Mouse (Mus musculus) MEL (cell line): ENCODE results near the gene Rdh16f1. TPM values are rescaled to one million over a fixed set of nuclear protein-coding genes. Genes with fewer than 3 reads are reported as not detected.

Experiments used
- DNase-seq: peaks from one replicate; pipeline ENCODE4 v3.0.0; 2011; ENCODE audit warnings: low read depth, low spot score
- H3K27ac ChIP-seq: 2 replicates; pipeline ENCODE4 v1.5.1; 2012; ENCODE audit warnings: low read depth, mild to moderate bottlenecking, control low read depth, low read length, moderate library complexity; ENCODE audit not compliant: control insufficient read depth
- H3K27me3 ChIP-seq, 2 experiments: fragments of 150-350 bp in 1 of 2; sonication (generic) in 1 of 2; 2 replicates each; pipeline ENCODE4 v1.6.1; 2012; ENCODE audit warnings: low read length in 2 of 2, mild to moderate bottlenecking in 2 of 2, improper control_type of control experiment in 1 of 2, moderate library complexity in 1 of 2; ENCODE audit not compliant: insufficient read depth in 2 of 2, control insufficient read depth in 1 of 2
- H3K36me3 ChIP-seq, 2 experiments: 2 replicates each; pipeline ENCODE4 v1.6.1; 2012 to 2014; ENCODE audit warnings: low read length in 2 of 2, improper control_type of control experiment in 1 of 2, inconsistent platforms in 1 of 2, mild to moderate bottlenecking in 1 of 2; ENCODE audit not compliant: insufficient read depth in 2 of 2, control insufficient read depth in 1 of 2
- H3K4me1 ChIP-seq, 2 experiments: fragments of 150-350 bp in 1 of 2; sonication (generic) in 1 of 2; 2 replicates each; pipeline ENCODE4 v1.6.1; 2012; ENCODE audit warnings: low read length in 2 of 2, improper control_type of control experiment in 1 of 2, mild to moderate bottlenecking in 1 of 2; ENCODE audit not compliant: insufficient read depth in 2 of 2, control insufficient read depth in 1 of 2
- H3K4me3 ChIP-seq, 2 experiments: fragments of 150-350 bp in 1 of 2; sonication (generic) in 1 of 2; 2 replicates each; pipeline ENCODE4 v1.5.1; 2012; ENCODE audit warnings: low read depth in 2 of 2, low read length in 2 of 2, mild to moderate bottlenecking in 2 of 2, moderate library complexity in 2 of 2, control low read depth in 1 of 2, improper control_type of control experiment in 1 of 2; ENCODE audit not compliant: control insufficient read depth in 1 of 2, insufficient read depth in 1 of 2
- H3K79me2 ChIP-seq: 2 replicates; pipeline ENCODE4 v1.6.1; 2012; ENCODE audit warnings: mild to moderate bottlenecking, low read length, moderate library complexity; ENCODE audit not compliant: control insufficient read depth, poor library complexity, insufficient read depth
- H3K9ac ChIP-seq: 2 replicates; pipeline ENCODE4 v1.6.1; 2012; ENCODE audit warnings: low read depth, mild to moderate bottlenecking, control low read depth, low read length, moderate library complexity; ENCODE audit not compliant: control insufficient read depth, poor library complexity, severe bottlenecking
- H3K9me3 ChIP-seq: fragments of 150-350 bp; sonication (generic); replicated peaks from 2 replicates; pipeline ENCODE4 v1.6.1; 2012; ENCODE audit warnings: mild to moderate bottlenecking, low read length, improper control_type of control experiment, moderate library complexity; ENCODE audit not compliant: insufficient read depth
- BHLHE40 ChIP-seq: IDR thresholded peaks from 2 replicates; pipeline ENCODE4 v1.6.1; 2012; ENCODE audit warnings: low read depth, mild to moderate bottlenecking, inconsistent platforms, low read length, improper control_type of control experiment, borderline replicate concordance
- CHD1 ChIP-seq: IDR thresholded peaks from 2 replicates; pipeline ENCODE4 v1.6.1; 2012; ENCODE audit warnings: low read depth, mild to moderate bottlenecking, inconsistent platforms, low read length, improper control_type of control experiment
- CHD2 ChIP-seq: IDR thresholded peaks from 2 replicates; pipeline ENCODE4 v1.6.1; 2011; ENCODE audit warnings: low read length, improper control_type of control experiment
- CTCF ChIP-seq, 3 experiments: IDR thresholded peaks in 2 of 3; conservative IDR thresholded peaks in 1 of 3; 2 replicates each; pipeline ENCODE4 v1.5.1; 2011 to 2012; ENCODE audit warnings: low read length in 3 of 3, low read depth in 2 of 3, mild to moderate bottlenecking in 2 of 3, improper control_type of control experiment in 1 of 3, inconsistent platforms in 1 of 3, mixed read lengths in 1 of 3, moderate library complexity in 1 of 3; ENCODE audit not compliant: control insufficient read depth in 1 of 3, insufficient read depth in 1 of 3, poor library complexity in 1 of 3, severe bottlenecking in 1 of 3
- E2F4 ChIP-seq: IDR thresholded peaks from 2 replicates; pipeline ENCODE4 v1.6.1; 2011; ENCODE audit warnings: low read depth, low read length, improper control_type of control experiment, borderline replicate concordance
- ELF1 ChIP-seq: IDR thresholded peaks from 2 replicates; pipeline ENCODE4 v1.6.1; 2014; ENCODE audit warnings: low read depth, mild to moderate bottlenecking, inconsistent platforms, low read length, improper control_type of control experiment, moderate library complexity
- EP300 ChIP-seq, 2 experiments: IDR thresholded peaks; 2 replicates each; pipeline ENCODE4 v1.6.1; 2011; ENCODE audit warnings: improper control_type of control experiment in 2 of 2, low read length in 2 of 2, low read depth in 1 of 2, mild to moderate bottlenecking in 1 of 2
- GABPA ChIP-seq: IDR thresholded peaks from 2 replicates; pipeline ENCODE4 v1.6.1; 2012; ENCODE audit warnings: low read depth, mild to moderate bottlenecking, inconsistent platforms, low read length, improper control_type of control experiment, moderate library complexity
- GATA1 ChIP-seq: IDR thresholded peaks from 2 replicates; pipeline ENCODE4 v1.6.1; 2011; ENCODE audit warnings: low read depth, low read length, improper control_type of control experiment
- HCFC1 ChIP-seq: IDR thresholded peaks from 2 replicates; pipeline ENCODE4 v1.6.1; 2012; ENCODE audit warnings: low read depth, mild to moderate bottlenecking, inconsistent platforms, low read length, improper control_type of control experiment, moderate library complexity
- JUND ChIP-seq: IDR thresholded peaks from 2 replicates; pipeline ENCODE4 v1.6.1; 2011; ENCODE audit warnings: low read depth, mild to moderate bottlenecking, improper control_type of control experiment, low read length
- KAT2A ChIP-seq: conservative IDR thresholded peaks from 2 replicates; pipeline ENCODE4 v1.6.1; 2012; ENCODE audit warnings: low read depth, low read length, improper control_type of control experiment, inconsistent platforms
- MAFK ChIP-seq: IDR thresholded peaks from 2 replicates; pipeline ENCODE4 v1.6.1; 2011; ENCODE audit warnings: low read depth, mild to moderate bottlenecking, low read length, improper control_type of control experiment, borderline replicate concordance
- MAX ChIP-seq: IDR thresholded peaks from 2 replicates; pipeline ENCODE4 v1.6.1; 2011; ENCODE audit warnings: low read length, improper control_type of control experiment
- MAZ ChIP-seq: IDR thresholded peaks from 2 replicates; pipeline ENCODE4 v1.6.1; 2012; ENCODE audit warnings: low read depth, mild to moderate bottlenecking, inconsistent platforms, low read length, improper control_type of control experiment
- MEF2A ChIP-seq: IDR thresholded peaks from 2 replicates; pipeline ENCODE4 v1.6.1; 2014; ENCODE audit warnings: low read depth, mild to moderate bottlenecking, inconsistent platforms, low read length, improper control_type of control experiment; ENCODE audit not compliant: poor library complexity, insufficient replicate concordance, severe bottlenecking; ENCODE audit errors: extremely low read depth
- MXI1 ChIP-seq: IDR thresholded peaks from 2 replicates; pipeline ENCODE4 v1.6.1; 2011; ENCODE audit warnings: mild to moderate bottlenecking, low read depth, low read length, improper control_type of control experiment
- MYB ChIP-seq: IDR thresholded peaks from 2 replicates; pipeline ENCODE4 v1.6.1; 2011; ENCODE audit warnings: mild to moderate bottlenecking, low read depth, low read length, improper control_type of control experiment
- MYC ChIP-seq: IDR thresholded peaks from 2 replicates; pipeline ENCODE4 v1.6.1; 2011; ENCODE audit warnings: low read depth, mild to moderate bottlenecking, low read length, improper control_type of control experiment, moderate library complexity
- NELFE ChIP-seq: IDR thresholded peaks from 2 replicates; pipeline ENCODE4 v1.6.1; 2011; ENCODE audit warnings: low read depth, low read length, improper control_type of control experiment
- NRF1 ChIP-seq: IDR thresholded peaks from 2 replicates; pipeline ENCODE4 v1.6.1; 2014; ENCODE audit warnings: low read depth, mild to moderate bottlenecking, inconsistent platforms, low read length, improper control_type of control experiment, moderate library complexity; ENCODE audit not compliant: poor library complexity, insufficient read depth, severe bottlenecking
- POLR2A ChIP-seq, 2 experiments: IDR thresholded peaks; 2 replicates each; pipeline ENCODE4 v1.6.1; 2011 to 2012; ENCODE audit warnings: low read length in 2 of 2, mild to moderate bottlenecking in 2 of 2, control low read depth in 1 of 2, improper control_type of control experiment in 1 of 2, low read depth in 1 of 2, moderate library complexity in 1 of 2; ENCODE audit not compliant: control insufficient read depth in 1 of 2, insufficient read depth in 1 of 2, poor library complexity in 1 of 2
- POLR2AphosphoS2 ChIP-seq: IDR thresholded peaks from 2 replicates; pipeline ENCODE4 v1.6.1; 2011; ENCODE audit warnings: low read length, improper control_type of control experiment
- POLR2AphosphoS5 ChIP-seq: IDR thresholded peaks from 2 replicates; pipeline ENCODE4 v1.6.1; 2012; ENCODE audit warnings: low read depth, borderline replicate concordance, mild to moderate bottlenecking, inconsistent platforms, low read length, moderate library complexity, mixed read lengths
- RAD21 ChIP-seq: IDR thresholded peaks from 2 replicates; pipeline ENCODE4 v1.6.1; 2011; ENCODE audit warnings: mild to moderate bottlenecking, low read depth, low read length, improper control_type of control experiment
- SIN3A ChIP-seq: IDR thresholded peaks from 2 replicates; pipeline ENCODE4 v1.6.1; 2012; ENCODE audit warnings: low read length, improper control_type of control experiment, inconsistent platforms
- SMC3 ChIP-seq: IDR thresholded peaks from 2 replicates; pipeline ENCODE4 v1.6.1; 2011; ENCODE audit warnings: low read depth, low read length, improper control_type of control experiment
- TAL1 ChIP-seq: IDR thresholded peaks from 2 replicates; pipeline ENCODE4 v1.6.1; 2012; ENCODE audit warnings: mild to moderate bottlenecking, inconsistent platforms, low read length, moderate library complexity, mixed read lengths
- TBP ChIP-seq: IDR thresholded peaks from 2 replicates; pipeline ENCODE4 v1.8.0; 2011; ENCODE audit warnings: low read depth, low read length, improper control_type of control experiment
- TCF12 ChIP-seq: IDR thresholded peaks from 2 replicates; pipeline ENCODE4 v1.6.1; 2014; ENCODE audit warnings: low read depth, mild to moderate bottlenecking, inconsistent platforms, low read length, improper control_type of control experiment, moderate library complexity
- UBTF ChIP-seq: IDR thresholded peaks from 2 replicates; pipeline ENCODE4 v1.6.1; 2012; ENCODE audit warnings: low read depth, mild to moderate bottlenecking, inconsistent platforms, low read length, improper control_type of control experiment, moderate library complexity, borderline replicate concordance; ENCODE audit not compliant: insufficient read depth
- USF1 ChIP-seq: IDR thresholded peaks from 2 replicates; pipeline ENCODE4 v1.6.1; 2014; ENCODE audit warnings: low read depth, mild to moderate bottlenecking, inconsistent platforms, low read length, improper control_type of control experiment, moderate library complexity
- USF2 ChIP-seq, 2 experiments: IDR thresholded peaks; 2 replicates each; pipeline ENCODE4 v1.6.1; 2011 to 2012; ENCODE audit warnings: improper control_type of control experiment in 2 of 2, low read length in 2 of 2, borderline replicate concordance in 1 of 2, inconsistent platforms in 1 of 2, low read depth in 1 of 2, mild to moderate bottlenecking in 1 of 2; ENCODE audit not compliant: insufficient read depth in 1 of 2
- ZC3H11A ChIP-seq: IDR thresholded peaks from 2 replicates; pipeline ENCODE4 v1.6.1; 2012; ENCODE audit warnings: low read depth, mild to moderate bottlenecking, inconsistent platforms, low read length, improper control_type of control experiment
- ZKSCAN1 ChIP-seq: IDR thresholded peaks from 2 replicates; pipeline ENCODE4 v1.6.1; 2012; ENCODE audit warnings: low read depth, mild to moderate bottlenecking, inconsistent platforms, low read length, improper control_type of control experiment, moderate library complexity
- ZMIZ1 ChIP-seq: IDR thresholded peaks from 2 replicates; pipeline ENCODE4 v1.6.1; 2012; ENCODE audit warnings: low read depth, mild to moderate bottlenecking, inconsistent platforms, low read length, improper control_type of control experiment, moderate library complexity
- ZNF384 ChIP-seq: IDR thresholded peaks from 2 replicates; pipeline ENCODE4 v1.6.1; 2012; ENCODE audit warnings: low read depth, mild to moderate bottlenecking, inconsistent platforms, low read length, improper control_type of control experiment
- polyA plus RNA-seq, 2 experiments: library from polyadenylated mRNA; stranded (reverse) in 1 of 2; unstranded in 1 of 2; fragments of >175 nt in 1 of 2; fragments of >200 nt in 1 of 2; gene quantifications; 2 replicates each; pipeline versions ENCODE4 v1.2.1 to v1.2.4; 2012; ENCODE audit warnings: low replicate concordance in 2 of 2, low read depth in 1 of 2; ENCODE audit not compliant: insufficient read length in 2 of 2, insufficient read depth in 1 of 2, missing spikeins in 1 of 2
- total RNA-seq: library from RNA; depleted of rRNA; stranded (reverse); fragments of 300-350 nt; gene quantifications from 2 replicates; pipeline ENCODE4 v1.2.3, GENCODE M21; 2012

The Rdh16f1 gene
- total and polyA plus RNA-seq, 3 experiments: not detected

GRCm38 (mm10) chr10:127731397-127731796 lies 28.2 kb upstream of the Rdh16f1 start:
- Histone ChIP-seq H3K9me3 (no peaks in the 10 kb centered on the region), H3K4me1 (peaks cover 19 to 38% of the 10 kb centered on the region in 2 experiments), H3K9ac (no peak overlapping the region), H3K79me2 (no peaks in the 10 kb centered on the region), H3K36me3 (peaks cover 0 to 17% of the 10 kb centered on the region in 2 experiments; a peak in 2 of 4 replicates), H3K27me3 (peaks cover 0 to 2% of the 10 kb centered on the region in 2 experiments; a peak in 1 of 4 replicates), H3K27ac (peak overlapping the region; percentile 76; the same call in 1 of the 2 replicates), H3K4me3 (peak overlapping the region; percentile 2 to 50; a peak in 2 of 4 replicates)
- DNase-seq: peak; percentile 70
- TF ChIP-seq POLR2AphosphoS5 (no peak), GATA1 (no peak), MAFK (no peak), ZMIZ1 (no peak), TBP (peak; percentile 17; the same call in 1 of the 2 replicates), NELFE (no peak), RAD21 (no peak), CHD1 (no peak), TAL1 (no peak), MAX (no peak), SMC3 (no peak), MYC (no peak), CHD2 (no peak), BHLHE40 (no peak), ZC3H11A (no peak), MXI1 (no peak; the same call in 1 of the 2 replicates), HCFC1 (0 out of 2 replicates have a peak, but pooled peaks have one; percentile 15), UBTF (no peak), MAZ (no peak), TCF12 (peak; percentile 33; the same call in 1 of the 2 replicates), JUND (no peak), POLR2A (IDR thresholded peaks at IDR 0.05; ENCODE audit: control insufficient read depth in 1 of 2, insufficient read depth in 1 of 2, low read depth in 1 of 2, low read length in 2 of 2, poor library complexity in 1 of 2) (no peak), KAT2A (no peak), USF1 (no peak), ELF1 (0 out of 2 replicates have a peak, but pooled peaks have one; percentile 13), MEF2A (no peak), SIN3A (no peak), EP300 (IDR thresholded peaks at IDR 0.05; ENCODE audit: low read depth in 1 of 2, low read length in 2 of 2) (peak in 1 of 2 experiments; percentile 20; a peak in 2 of 4 replicates), GABPA (no peak), MYB (no peak), ZKSCAN1 (no peak), NRF1 (no peak), CTCF (IDR thresholded peaks at IDR 0.05 in 2 of 3, conservative IDR thresholded peaks at IDR 0.05 in 1 of 3; ENCODE audit: control insufficient read depth in 1 of 3, insufficient read depth in 1 of 3, low read depth in 2 of 3, low read length in 3 of 3, poor library complexity in 1 of 3, severe bottlenecking in 1 of 3) (no peak), ZNF384 (0 out of 2 replicates have a peak, but pooled peaks have one; percentile 12), USF2 (IDR thresholded peaks at IDR 0.05; ENCODE audit: borderline replicate concordance in 1 of 2, insufficient read depth in 1 of 2, low read depth in 1 of 2, low read length in 2 of 2) (no peak), E2F4 (no peak), POLR2AphosphoS2 (no peak)
